Comparison of ENCODE assay signal across 13 mouse cellular contexts in genomic region chr11:54108894-54109293, GRCm38 (mm10). TPM values are rescaled to one million over a fixed set of nuclear protein-coding genes. Genes with fewer than 3 reads are reported as not detected.
A peak's percentile ranks its signal among the peaks of the same experiment; 100 is the strongest.
DNase-seq lines count a peak whose midpoint lies in the region; ATAC-seq and TF ChIP-seq lines count a peak whose summit lies in the region.
"Had no signal": no experiment of that assay in that cellular context is flagged by ENCODE, and none has a peak within 500 bp of the region (broad histone marks: within the 10 kb centered on the region; RNA-seq: fewer than 3 reads in every experiment).

No protein-coding gene starts in this region.

- H3K36me3 ChIP-seq in lung, postnatal 0 days (ENCODE audit: insufficient read depth, low read length), result no peaks in the 10 kb centered on the region
- H3K36me3 ChIP-seq in stomach, embryonic 16.5 days (ENCODE audit: control insufficient read depth, insufficient read depth, low read length), result no peaks in the 10 kb centered on the region
- H3K36me3 ChIP-seq in hindbrain, postnatal 0 days (ENCODE audit: insufficient read depth, low read length), result no peaks in the 10 kb centered on the region

- no peak overlapping the region for H3K27ac ChIP-seq in lung, postnatal 0 days (ENCODE audit: low read length)
- H3K27ac ChIP-seq in stomach, embryonic 16.5 days (ENCODE audit: low read length), result peak overlapping the region; percentile 51
- no peak overlapping the region for H3K27ac ChIP-seq in hindbrain, postnatal 0 days
- H3K27ac ChIP-seq: macrophage had no signal

- H3K4me2 ChIP-seq in lung, postnatal 0 days (replicated peaks; ENCODE audit: low read depth, low read length), result no peak overlapping the region
- no peak overlapping the region for H3K4me2 ChIP-seq in stomach, embryonic 16.5 days (ENCODE audit: low read depth, low read length)
- H3K4me2 ChIP-seq in hindbrain, postnatal 0 days (ENCODE audit: low read depth, low read length), result no peak overlapping the region

- H3K9ac ChIP-seq in lung, postnatal 0 days (replicated peaks; ENCODE audit: low read depth), result no peak overlapping the region
- H3K9ac ChIP-seq in stomach, embryonic 16.5 days (ENCODE audit: low read length), result no peak overlapping the region
- H3K9ac ChIP-seq in hindbrain, postnatal 0 days (replicated peaks; ENCODE audit: low read length), result no peak overlapping the region

- H3K4me1 ChIP-seq in lung, postnatal 0 days (ENCODE audit: insufficient read depth, low read depth, low read length), result peaks cover 10% of the 10 kb centered on the region; the same call in 1 of the 2 replicates
- peaks cover 41% of the 10 kb centered on the region for H3K4me1 ChIP-seq in stomach, embryonic 16.5 days (ENCODE audit: control insufficient read depth, insufficient read depth, low read length)
- peaks cover 34% of the 10 kb centered on the region for H3K4me1 ChIP-seq in hindbrain, postnatal 0 days (ENCODE audit: insufficient read depth, low read length)

- TF ChIP-seq CTCF in lung, postnatal 0 days (IDR thresholded peaks at IDR 0.05), result no peak
- no peak for TF ChIP-seq CTCF in hindbrain, postnatal 0 days (IDR thresholded peaks at IDR 0.05; ENCODE audit: low read depth)

- no peaks in the 10 kb centered on the region for H3K9me3 ChIP-seq in lung, postnatal 0 days (ENCODE audit: low read length)
- H3K9me3 ChIP-seq in stomach, embryonic 16.5 days (replicated peaks; ENCODE audit: control insufficient read depth, low read length), result no peaks in the 10 kb centered on the region
- no peaks in the 10 kb centered on the region for H3K9me3 ChIP-seq in hindbrain, postnatal 0 days (ENCODE audit: low read length)

- intact Hi-C loops in heart, postnatal 10 days (cut with DNase I), result loop anchor here (10.0 kb wide), 1 partner anchor 326 kb away; the partner anchor contains the start of gene Fnip1

- H3K4me3 ChIP-seq in lung, postnatal 0 days (ENCODE audit: low read depth, low read length), result no peak overlapping the region
- H3K4me3 ChIP-seq in stomach, embryonic 16.5 days (replicated peaks; ENCODE audit: low read length), result no peak overlapping the region
- no peak overlapping the region for H3K4me3 ChIP-seq in hindbrain, postnatal 0 days (ENCODE audit: low read length)

- 49% methylated on average over 5 of the region's 5 CpGs for WGBS in lung, postnatal 0 days
- 63% methylated on average over 5 of the region's 5 CpGs for WGBS in stomach, embryonic 16.5 days
- WGBS in hindbrain, postnatal 0 days, result 54% methylated on average over 5 of the region's 5 CpGs

- no peak for ATAC-seq in lung, postnatal 0 days
- ATAC-seq in stomach, embryonic 16.5 days (ENCODE audit: insufficient read depth, low FRiP score), result 0 out of 2 replicates have a peak, but pooled peaks have one; percentile 4
- ATAC-seq in frontal cortex, adult (ENCODE audit: low TSS enrichment), result no peak
- no peak for ATAC-seq in hindbrain, postnatal 0 days

- no peaks in the 10 kb centered on the region for H3K27me3 ChIP-seq in lung, postnatal 0 days (replicated peaks; ENCODE audit: insufficient read depth, low read length)
- H3K27me3 ChIP-seq in stomach, embryonic 16.5 days (ENCODE audit: control insufficient read depth, insufficient read depth, low read length), result no peaks in the 10 kb centered on the region
- H3K27me3 ChIP-seq in hindbrain, postnatal 0 days (ENCODE audit: insufficient read depth, low read length), result no peaks in the 10 kb centered on the region

- TF ChIP-seq EP300 in lung, postnatal 0 days (IDR thresholded peaks at IDR 0.05), result no peak

- peak; percentile 36 for DNase-seq in gastrocnemius, adult 18-20 months (ENCODE audit: low spot score)
- no peak for DNase-seq in gastrocnemius, postnatal 4 days (ENCODE audit: low spot score in 2 of 2)
- peak; percentile 44 for DNase-seq in lung, postnatal 0 days (ENCODE audit: low spot score)
- no peak for DNase-seq in lung, postnatal 10 days
- peak; percentile 70 to 78 for DNase-seq in heart, postnatal 10 days
- DNase-seq in hindbrain, postnatal 0 days (ENCODE audit: low spot score), result no peak
- DNase-seq: adrenal gland, postnatal 14 days; cerebellum, adult 9-11 months; spleen, adult 18-20 months; thymus, adult 18-20 months had no signal

RNA-seq across cellular contexts. Expression of gene P4ha2, which starts 9.0 kb away (rescaled TPM):
- 10 to 100 TPM; 31.9 to 38.1 TPM for total RNA-seq in gastrocnemius, adult 18-20 months (2021)
- total RNA-seq in gastrocnemius, postnatal 4 days (2021), result 10 to 100 TPM; 37.1 to 40.3 TPM
- polyA plus RNA-seq in lung, postnatal 0 days (2015; fragmentation: Nextera tagmentation; extraction: Ambion mirVana), result 21.4 and 26.5 TPM in 2 replicates
- 10 to 100 TPM; 36.8 to 37.0 TPM for total RNA-seq in heart, postnatal 10 days (2021)
- 78.6 and 86.8 TPM in 2 replicates for polyA plus RNA-seq in stomach, embryonic 16.5 days (2015; fragmentation: Nextera tagmentation; extraction: Ambion mirVana)
- 6.5 and 9.7 TPM in 2 replicates for total RNA-seq in hindbrain, postnatal 0 days (2014; rRNA removed)
- polyA plus RNA-seq in hindbrain, postnatal 0 days (2015; fragmentation: Nextera tagmentation; extraction: Ambion mirVana), result 8.4 and 9.0 TPM in 2 replicates

RNA-seq across cellular contexts. Expression of gene Pdlim4, which starts 40.1 kb away (rescaled TPM):
- total RNA-seq in gastrocnemius, adult 18-20 months (2021), result 1 to 10 TPM; 5.1 to 5.6 TPM
- 10 to 100 TPM; 65.2 to 67.1 TPM for total RNA-seq in gastrocnemius, postnatal 4 days (2021)
- 7.3 and 8.6 TPM in 2 replicates for polyA plus RNA-seq in lung, postnatal 0 days (2015; fragmentation: Nextera tagmentation; extraction: Ambion mirVana)
- total RNA-seq in heart, postnatal 10 days (2021), result 10 to 100 TPM; 23.4 to 28.2 TPM
- polyA plus RNA-seq in stomach, embryonic 16.5 days (2015; fragmentation: Nextera tagmentation; extraction: Ambion mirVana), result 63.7 and 65.9 TPM in 2 replicates
- 46.1 and 51.1 TPM in 2 replicates for total RNA-seq in hindbrain, postnatal 0 days (2014; rRNA removed)
- 47.6 and 54.6 TPM in 2 replicates for polyA plus RNA-seq in hindbrain, postnatal 0 days (2015; fragmentation: Nextera tagmentation; extraction: Ambion mirVana)

Comparison
In these comparisons a context has a peak if more than half of its experiments do, and no peak if none do; other contexts are left out.
1. DNase-seq: peak in gastrocnemius, adult 18-20 months (single experiment), lung, postnatal 0 days (single experiment) and heart, postnatal 10 days (2 of 2); none in gastrocnemius, postnatal 4 days (0 of 2), lung, postnatal 10 days (single experiment) and hindbrain, postnatal 0 days (single experiment).